Mouse (Mus musculus) spleen, postnatal 36 days (tissue): ENCODE results near the gene Mrpl33.
"Not testable (repeated sequence)": the region's sequence is repeated elsewhere in the genome, so short reads cannot be mapped to it uniquely, and the experiment has no call there.

ENCODE experiments used
- DNase-seq, 2 experiments: peaks; one replicate each; pipeline ENCODE4 v3.0.0; 2022; ENCODE audit warnings: low spot score in 2 of 2, mixed read lengths in 1 of 2

Gene Mrpl33

DNA sequence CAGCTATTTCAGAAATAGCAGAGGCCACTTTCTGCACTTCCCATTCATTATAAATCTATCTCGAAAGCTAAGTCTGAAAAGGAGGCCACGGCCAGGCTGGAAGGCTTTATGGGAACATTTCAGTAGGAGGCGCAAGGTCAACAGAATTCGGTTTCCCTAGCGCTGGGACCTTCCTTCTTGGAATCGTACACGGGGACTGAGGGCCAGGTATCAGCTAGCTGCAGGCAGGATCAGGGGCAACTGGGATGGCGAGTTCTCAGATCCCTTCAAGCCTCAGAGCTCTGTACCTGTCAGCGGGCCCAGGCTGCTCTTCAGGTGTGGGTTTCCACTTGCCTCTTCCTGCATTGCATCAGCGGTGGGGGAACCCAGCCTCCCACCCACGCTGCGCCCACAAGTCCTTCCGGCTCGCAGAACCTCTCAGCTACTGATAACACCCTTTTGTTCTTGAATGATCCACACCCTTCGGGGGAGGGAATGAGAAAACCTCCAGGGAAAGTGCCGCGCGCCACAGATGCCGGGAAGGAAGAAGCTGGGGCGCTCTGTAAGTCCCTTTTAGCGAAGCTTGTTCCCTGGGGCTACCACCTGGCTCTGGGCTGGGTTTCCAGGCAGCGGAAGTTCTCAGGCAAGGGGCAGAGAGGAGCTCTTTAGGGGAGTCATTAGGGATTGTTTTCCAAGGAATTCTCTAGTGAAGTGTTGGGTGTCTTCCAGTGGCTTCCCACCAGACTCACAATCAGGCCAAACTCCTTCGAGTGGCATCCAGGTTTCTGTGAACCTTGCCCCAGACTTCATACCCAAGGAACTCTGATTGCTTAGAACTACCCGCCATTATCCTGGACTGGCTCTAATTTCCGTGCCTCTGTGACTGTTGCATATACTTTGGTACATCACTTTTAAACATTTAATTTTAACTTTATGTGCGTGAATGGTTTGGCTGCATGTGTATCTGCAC lies at the start of gene Mrpl33:
TSS of gene Mrpl33 (plus strand) at position 455 of the 949 bp plus-strand sequence.
- DNase-seq, result peak; percentile 70

DNA sequence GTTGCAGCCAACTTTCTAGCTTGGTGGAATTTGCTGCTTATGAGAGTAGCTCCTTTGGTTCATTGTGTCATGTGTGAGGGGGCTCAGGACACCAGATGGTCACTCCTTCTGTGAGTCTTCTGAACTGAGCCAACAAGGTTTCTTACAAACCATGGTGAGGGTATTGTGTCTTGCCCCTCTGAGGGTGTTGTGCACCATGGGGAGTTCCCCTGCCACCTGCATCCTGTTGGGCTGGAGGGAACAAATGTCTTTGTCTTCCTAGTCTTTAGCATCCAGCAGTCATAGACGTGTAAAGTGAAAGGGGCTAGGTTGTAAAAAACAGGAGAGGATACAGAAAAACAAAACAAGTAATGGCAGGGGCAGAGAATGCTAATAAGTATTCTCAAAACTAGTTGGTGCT lies 37.3 kb upstream of the Mrpl33 start:
- DNase-seq, result no peak

DNA sequence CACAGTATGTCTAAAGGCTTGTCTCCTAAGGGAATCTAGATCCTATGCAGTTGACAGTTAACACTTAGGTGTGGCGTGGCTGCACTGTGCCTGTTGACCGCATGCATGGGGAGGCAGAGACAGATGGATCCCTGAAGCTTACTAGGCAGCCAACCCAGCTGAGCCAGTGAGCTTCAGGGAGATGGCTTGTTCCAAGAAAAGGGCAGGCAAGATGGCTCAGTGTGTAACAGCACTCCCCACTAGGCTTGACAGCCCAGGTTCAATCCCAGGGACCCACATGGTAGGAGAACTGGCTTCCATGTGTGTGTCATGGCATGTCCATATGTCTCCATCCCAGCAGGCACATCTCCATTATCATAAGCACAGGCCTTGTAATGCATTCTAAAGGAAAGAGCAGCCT lies 36.4 kb upstream of the Mrpl33 start:
- no peak for DNase-seq

DNA sequence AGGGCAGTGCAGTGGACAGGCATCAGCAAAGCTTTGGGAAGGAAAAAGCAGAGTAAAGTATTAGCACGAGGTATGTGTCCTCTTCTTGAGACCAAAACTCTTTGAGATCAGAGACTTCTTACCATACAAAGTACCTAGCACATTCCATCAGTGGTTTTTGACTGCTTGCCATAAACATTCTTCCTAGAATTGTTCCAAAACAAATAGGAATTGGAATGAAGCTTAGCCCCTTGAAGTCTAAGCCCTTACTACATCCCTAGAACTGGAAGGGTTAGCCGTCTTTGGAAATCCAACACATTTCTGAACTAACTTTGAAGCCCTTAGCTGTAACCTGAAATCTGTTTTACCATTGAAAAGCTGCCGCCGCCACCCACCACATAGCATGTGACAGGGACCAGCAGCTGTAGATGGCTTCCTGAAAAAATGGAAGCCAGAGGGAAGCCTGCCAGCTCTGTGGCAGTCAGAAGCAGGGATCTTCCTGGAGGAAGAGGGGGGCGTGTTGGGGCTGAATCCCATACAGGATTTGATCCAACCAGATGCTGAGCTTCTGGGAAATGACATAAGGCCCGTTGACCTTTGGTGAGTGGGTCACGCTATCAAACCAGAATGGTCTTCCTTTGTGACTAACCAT lies 34.6 kb upstream of the Mrpl33 start:
- no peak for DNase-seq

DNA sequence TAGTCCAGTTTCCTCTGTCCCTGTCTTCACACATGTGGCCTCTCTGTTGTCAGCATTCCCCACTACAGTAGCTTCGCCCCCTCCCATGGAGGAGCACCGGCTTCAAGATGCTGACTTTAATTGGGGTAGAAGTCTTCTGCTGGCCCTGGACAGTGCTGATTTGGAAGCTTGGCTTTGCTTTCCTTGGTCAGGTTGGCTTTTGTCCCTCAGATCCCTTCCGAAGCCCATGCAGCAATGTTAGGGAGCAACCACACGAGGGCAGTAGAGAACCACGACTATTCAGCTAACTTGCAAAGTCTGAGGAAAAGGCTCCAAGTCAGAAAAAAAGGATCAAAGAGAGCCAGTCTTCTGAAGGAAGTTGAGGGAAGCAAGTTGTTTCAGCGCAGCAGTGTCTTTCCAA lies 33.2 kb upstream of the Mrpl33 start:
- peak; percentile 22 to 48 for DNase-seq

DNA sequence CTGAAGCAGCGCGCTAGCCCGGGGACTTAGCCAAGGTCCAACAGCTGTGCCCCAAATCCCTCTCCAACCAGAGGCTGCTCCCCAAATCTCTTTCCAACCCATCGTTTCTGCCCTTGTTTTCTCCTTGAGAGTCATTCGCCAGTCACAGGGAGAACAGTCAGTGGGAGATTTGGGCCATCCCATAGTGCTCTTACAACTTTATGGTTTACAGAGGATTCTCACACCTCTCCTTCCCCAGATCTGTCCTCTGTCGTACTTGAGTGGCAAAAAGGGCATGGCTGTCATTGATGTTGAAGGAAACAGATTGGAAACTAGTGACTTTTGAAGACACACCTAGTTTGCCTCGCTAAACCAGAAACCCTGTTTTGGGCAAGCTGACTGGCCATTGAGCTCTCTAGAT lies 32.8 kb upstream of the Mrpl33 start:
- DNase-seq, result no peak

DNA sequence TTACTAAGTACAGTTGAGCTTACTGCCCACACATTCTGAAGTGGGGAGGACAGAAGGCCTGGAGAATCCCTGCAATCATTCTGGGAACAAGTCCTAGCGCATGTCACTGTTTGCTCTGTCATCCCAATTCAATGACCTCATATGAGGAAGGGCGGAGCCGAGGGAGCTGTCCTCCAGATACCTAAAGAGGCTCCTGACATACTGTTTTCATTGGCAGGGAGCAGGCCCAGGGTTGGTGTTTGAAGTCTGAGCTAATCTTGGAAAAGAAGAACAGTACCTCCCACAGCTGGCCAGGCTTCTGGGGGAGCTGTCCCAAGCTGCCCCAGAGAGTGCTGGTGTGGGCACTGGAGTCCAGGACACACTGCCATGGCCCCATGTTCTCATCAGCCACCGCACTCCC lies 31.8 kb upstream of the Mrpl33 start:
- no peak for DNase-seq

DNA sequence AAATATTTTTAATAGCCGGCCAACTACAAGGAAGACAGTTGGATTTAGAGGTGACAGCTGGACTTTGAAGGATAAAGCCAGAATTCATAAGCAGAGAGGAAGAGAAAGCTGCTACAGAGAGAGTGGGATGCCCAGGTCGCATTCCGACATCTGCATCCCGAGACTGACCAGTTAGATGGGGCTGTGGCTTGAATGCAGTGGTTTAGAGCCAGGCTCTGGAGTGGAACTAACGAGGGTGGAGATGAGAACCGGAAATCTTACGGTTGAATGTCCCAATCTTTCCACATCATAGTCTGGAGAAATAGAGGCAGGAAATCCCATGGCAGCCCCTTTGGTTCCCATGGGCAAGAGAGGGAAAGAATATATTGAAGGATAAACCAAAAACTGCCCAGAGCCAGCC lies 30.7 kb upstream of the Mrpl33 start:
- DNase-seq, result no peak

DNA sequence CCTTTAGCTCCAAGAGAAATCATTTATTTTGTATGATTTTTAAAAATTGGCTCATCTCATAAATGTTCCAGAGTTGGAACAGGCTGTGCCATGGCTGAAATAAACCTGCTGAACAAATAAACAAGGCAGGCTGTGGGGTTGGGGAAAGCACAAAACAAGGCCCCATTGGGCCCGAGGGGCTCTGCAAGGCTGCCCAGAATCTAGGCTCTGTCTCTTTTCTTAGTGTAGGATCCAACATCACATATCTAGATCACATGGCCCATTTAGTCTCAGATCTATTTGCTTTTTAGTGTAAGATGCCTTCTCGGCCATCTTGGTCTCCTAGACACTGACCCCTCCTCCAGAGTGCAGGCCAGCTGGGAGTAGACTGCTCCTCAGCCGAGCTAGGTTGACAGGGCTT lies 30.3 kb upstream of the Mrpl33 start:
- no peak for DNase-seq

DNA sequence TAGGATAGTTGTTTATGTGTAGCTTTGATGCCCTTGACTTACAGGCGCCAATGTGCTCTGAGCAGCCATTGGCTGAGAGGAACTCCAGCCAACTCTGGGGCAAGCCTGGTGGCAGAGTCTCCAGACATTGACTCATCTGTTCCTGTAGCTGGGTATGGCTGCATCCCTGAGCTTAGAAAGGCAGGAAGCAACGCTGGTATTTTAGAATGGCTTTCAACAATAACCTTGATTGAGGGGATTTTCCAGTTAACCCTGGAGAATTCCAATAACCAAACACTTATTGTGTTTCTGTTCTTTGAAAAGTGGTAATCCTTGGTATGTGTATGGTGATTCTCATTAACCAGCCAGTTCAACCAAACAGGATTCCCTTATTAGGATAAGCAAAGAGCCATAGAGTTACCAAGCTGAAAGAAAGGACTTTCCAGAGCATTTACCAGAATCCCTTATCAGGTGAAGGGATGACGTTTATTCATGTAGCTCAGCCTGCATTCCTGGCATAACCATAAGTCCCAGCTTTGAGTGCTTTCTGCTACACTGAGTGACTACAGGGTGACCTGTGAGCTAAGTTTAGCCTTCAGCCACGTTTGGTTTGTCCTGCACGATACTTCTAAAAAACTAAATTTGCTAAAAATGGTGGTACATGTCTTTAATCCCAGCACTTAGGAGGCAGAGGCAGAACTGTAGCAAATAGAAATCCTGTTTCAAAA lies 28.6 kb upstream of the Mrpl33 start:
- DNase-seq, result no peak

DNA sequence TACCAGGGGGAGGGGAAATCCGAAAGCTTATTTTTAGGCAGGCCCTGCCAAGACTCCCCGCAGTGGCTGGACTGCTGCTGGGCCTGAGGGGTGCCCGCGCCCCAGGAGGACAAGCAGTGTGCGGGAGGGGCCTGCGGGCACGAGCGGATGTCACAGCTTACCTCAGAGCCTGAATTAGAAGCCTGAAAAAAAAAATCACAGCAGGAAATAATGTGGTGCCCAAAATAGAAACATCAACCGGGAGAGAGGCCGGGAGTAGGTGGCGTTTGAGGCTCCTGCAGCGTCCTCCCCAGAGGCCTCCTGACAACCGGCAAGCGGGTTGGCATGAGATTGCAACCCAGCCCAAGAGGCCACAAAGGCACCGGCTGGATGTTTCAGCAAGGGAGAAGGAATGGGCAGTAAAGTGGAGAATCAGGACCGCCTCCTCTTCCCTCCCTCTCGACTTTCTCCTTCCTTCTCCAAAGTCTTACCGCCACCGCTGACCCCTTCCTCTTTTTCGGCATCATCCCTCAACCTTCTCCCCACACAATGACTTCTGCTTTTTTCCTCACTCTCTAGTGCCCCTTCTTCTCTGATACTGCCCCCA lies 25.6 kb upstream of the Mrpl33 start:
- peak; percentile 10 to 29 for DNase-seq

DNA sequence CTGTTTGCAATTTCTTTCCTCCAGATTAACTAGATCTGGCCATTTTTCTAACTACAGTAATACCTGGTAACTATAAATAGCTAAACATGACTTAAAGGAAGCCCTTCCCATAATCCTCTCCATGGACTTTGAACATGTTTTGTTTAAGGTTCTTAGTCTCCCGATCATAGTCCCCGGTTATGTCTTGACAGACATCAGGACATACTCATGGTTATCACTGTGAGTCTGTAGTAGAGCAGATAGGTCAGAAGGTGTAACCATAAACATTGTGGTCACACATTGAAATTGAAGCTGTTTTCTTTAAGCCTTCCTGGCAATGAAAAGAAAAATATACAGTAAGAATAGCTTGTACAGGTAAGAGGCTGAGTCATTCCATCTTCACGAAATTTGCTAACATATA lies 23.0 kb upstream of the Mrpl33 start:
- DNase-seq, result no peak

DNA sequence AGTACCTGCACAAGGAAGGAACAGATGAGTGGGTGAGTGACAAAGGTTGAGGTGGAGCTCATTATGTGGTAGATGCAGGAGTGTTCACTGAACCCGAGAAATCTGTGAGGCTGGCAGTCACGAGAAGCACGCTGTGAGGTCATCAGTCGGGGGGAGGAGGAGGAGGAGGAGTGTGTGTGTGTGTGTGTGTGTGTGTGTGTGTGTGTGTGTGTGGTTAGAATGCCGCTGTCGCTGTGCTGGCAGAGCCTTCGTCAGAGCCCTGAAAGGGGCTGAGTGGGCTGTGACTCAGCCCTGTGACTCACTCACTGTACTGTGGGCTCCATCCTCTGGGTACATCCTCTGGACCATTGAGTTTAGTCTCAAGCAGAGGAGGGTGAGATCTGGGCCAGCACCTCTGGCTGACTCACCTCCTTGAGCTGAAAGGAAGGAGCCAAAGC lies 20.2 kb upstream of the Mrpl33 start:
- no peak for DNase-seq

DNA sequence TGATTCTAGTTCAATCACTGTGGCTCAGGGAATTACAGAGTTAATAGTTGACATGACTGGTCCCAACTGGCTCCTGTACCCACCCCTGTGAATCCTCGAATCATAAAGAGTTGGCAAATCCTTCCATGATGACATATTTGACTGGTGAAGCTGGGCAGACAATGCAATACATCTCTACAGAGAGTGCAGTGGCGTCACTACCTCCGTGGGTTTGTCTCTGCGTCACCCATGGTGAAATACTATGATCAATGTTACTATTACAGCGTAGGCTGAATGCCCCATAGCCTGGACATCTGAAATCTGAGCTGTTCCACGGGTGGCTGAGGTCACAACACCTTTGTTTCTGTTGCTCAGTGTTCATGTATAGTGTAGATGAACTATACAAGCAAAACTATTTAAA lies 15.5 kb upstream of the Mrpl33 start:
- no peak for DNase-seq

DNA sequence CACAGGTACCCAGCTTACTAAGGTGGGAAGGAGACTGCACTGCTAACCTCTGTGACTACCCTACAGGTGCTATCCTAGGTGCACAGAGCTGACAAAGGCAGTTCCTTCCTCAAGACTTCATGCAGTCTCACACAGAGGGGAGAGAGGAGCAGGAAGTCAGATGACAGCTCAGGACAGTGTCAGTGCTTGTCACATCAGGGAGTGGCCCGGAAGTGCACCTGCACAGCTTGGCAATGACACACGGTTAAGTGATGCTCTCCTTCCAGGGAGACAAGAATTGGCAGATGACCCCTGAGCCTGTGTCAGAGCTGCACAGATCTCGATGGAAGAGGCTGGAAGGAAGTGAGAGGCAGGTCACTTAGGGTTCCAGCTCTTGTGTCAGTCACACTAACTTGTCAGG lies 14.8 kb upstream of the Mrpl33 start:
- DNase-seq, result no peak

DNA sequence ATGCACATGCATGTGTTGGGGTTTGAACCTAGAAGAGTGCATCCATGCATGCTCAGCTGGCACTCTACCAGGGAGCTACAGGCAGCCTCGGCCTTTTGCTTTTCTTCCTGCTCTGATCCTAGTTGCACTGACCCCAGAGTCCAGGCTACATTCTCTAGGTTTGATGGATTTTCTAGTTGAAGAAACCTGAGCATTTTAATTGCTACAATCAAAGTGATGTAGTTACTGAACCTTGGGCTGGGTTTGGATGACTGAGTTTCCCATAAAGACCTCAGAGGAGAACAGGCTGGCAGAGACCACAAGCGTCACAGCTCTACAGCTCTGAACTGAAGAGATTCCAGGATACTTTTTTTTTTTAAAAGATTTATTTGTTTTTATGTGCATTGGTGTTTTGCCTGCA lies 13.5 kb upstream of the Mrpl33 start:
- no peak for DNase-seq

DNA sequence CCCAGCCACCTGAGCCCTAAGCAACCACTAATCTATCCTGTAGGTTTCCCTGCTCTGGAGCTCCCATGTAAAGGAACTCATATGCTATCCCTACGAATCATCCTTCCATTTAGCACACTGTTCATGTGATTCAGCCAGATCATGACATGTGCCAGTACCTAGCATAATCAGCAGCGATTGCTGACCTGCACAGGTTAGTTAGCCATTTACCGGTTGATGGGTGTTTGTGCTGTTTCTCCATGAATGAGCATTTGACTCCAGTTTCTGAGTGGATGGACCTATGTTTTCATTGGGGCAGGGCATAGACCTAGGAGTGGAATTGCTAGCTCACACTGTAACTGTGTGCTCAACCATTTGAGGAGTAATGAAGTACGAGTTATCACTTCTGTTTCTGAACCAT lies 11.2 kb upstream of the Mrpl33 start:
- no peak for DNase-seq

DNA sequence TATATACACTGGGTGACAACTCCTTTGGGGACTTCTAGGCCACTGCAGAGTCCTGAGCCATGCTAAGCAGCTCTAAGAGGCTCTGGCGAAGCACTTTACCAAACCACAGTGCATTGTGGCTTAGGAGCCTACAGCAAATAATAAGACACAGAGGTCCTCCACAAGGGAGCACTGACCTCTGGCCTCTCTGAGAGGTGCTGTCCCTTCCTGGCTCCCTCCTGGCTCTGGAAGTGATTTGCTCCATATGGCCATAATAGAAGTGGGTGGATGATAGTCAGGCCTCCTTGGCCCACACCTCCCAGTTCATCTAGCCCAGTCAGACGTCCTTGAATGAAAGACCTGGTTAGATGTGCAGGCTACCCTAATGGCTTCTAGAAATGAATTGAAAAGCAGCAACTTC lies 8.7 kb upstream of the Mrpl33 start:
- no peak for DNase-seq

DNA sequence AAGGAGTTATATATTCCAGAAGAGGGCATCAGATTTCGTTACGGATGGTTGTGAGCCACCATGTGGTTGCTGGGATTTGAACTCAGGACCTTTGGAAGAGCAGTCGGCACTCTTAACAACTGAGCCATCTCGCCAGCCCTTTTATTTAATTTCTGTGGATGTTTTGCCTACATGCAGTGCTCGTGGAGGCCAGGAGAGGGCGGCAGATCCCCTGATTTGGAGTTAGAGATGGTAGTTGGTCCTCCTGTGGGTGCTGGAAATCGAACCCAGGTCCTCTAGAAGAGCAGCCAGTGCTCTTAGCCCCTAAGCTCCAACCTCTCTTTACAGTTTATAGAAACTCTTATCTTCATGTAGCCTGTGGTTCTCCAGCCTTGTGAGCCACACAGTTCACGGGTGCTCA lies 8.1 kb upstream of the Mrpl33 start:
- DNase-seq, result not testable (repeated sequence)

DNA sequence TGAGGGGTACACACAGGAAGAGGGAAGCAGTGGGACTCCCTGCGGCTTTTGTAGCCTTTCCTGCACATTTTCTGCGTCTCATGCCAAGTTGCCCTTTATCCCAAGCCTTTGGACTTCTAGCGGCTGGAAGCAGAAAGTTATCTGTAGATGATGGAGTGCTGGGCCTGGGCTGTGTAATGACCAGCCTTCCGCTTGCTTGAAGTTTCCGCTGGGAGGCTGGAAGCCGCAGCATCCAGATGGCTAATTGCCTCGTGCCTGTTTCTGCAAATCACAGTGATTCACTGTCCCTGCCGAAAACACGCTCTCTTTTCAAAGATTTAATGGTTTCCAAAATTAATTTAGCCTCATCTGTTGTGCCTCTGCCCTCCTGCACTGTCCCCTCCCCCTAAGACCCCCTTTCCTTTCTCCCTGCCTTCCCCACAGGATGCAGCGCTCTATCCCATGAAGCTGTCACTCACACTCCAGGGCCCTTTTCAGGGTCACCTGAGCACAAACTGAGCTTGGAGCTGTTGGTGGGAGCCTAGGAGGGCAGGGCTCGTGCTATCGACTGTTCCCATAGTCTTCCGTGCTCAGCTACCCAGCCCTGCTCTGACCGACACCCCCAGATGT lies 6.9 kb upstream of the Mrpl33 start:
- DNase-seq, result no peak

DNA sequence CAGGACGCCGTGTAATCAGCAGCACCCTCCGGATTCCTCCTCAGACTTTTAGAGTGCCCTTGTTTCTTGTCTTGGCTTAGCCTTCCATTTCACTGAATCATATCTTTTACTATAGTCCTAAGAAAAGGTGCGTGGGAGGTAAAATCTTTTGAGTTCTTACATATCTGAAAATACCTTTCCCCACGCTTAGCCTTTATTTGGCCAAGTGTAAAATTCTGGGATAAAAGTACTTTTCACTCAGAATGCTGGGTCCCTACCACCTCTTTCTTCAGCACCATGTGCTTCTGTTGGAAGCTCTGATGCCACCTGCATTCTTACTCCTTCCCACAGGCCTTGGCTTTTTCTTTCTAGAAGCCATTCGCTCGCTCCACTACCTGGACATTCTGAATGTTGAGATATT lies 5.6 kb upstream of the Mrpl33 start:
- no peak for DNase-seq

DNA sequence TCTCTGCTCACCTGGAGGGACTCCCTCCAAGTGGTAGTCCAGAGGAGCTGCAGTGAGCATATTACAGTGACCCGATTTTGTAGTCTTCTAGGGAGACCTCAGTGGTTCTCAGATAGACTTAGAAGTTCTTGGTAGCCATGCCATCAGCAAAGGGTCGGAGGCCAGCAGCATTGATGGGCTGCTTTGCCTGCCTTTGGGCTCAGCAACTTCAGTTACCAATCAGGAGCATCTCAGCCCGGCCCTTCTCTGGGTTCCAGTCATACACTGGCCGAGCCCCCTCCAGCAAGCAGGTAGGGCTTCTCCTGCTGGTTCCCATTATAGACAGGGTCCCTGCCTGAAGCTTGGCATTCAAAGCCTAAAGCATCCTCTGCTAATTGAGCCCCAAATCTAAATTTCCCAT lies 867 bp upstream of the Mrpl33 start:
- no peak for DNase-seq
